Mouse (Mus musculus) embryonic facial prominence, embryonic 12.5 days (tissue): ENCODE data around the gene Chmp6. TPM values are rescaled to one million over a fixed set of nuclear protein-coding genes. Genes with fewer than 3 reads are reported as not detected.

Experiments
- ATAC-seq: fragments of 200-750 bp; cut with Nextera tagmentation; 2 replicates; pipeline ENCODE4 v1.8.0; 2017; ENCODE audit not compliant: insufficient number of reproducible peaks, insufficient read depth, low FRiP score, low TSS enrichment
- H3K27ac ChIP-seq: fragments of 300-500 bp; sonication (generic); 2 replicates; pipeline ENCODE4 v1.5.1; 2016; ENCODE audit warnings: mild to moderate bottlenecking
- H3K27me3 ChIP-seq: fragments of 300-500 bp; sonication (generic); 2 replicates; pipeline ENCODE4 v1.6.1; 2016; ENCODE audit warnings: mild to moderate bottlenecking, moderate library complexity
- H3K36me3 ChIP-seq: fragments of 300-500 bp; sonication (generic); 2 replicates; pipeline ENCODE4 v1.6.1; 2016; ENCODE audit warnings: mild to moderate bottlenecking
- H3K4me1 ChIP-seq: fragments of 300-500 bp; sonication (generic); 2 replicates; pipeline ENCODE4 v1.6.1; 2016
- H3K4me2 ChIP-seq: fragments of 300-500 bp; sonication (generic); replicated peaks from 2 replicates; pipeline ENCODE4 v1.6.1; 2016; ENCODE audit warnings: mild to moderate bottlenecking, moderate library complexity
- H3K4me3 ChIP-seq: fragments of 300-500 bp; sonication (generic); 2 replicates; pipeline ENCODE4 v1.5.1; 2016; ENCODE audit warnings: mild to moderate bottlenecking
- H3K9ac ChIP-seq: fragments of 300-500 bp; sonication (generic); 2 replicates; pipeline ENCODE4 v1.6.1; 2016; ENCODE audit warnings: mild to moderate bottlenecking, moderate library complexity
- H3K9me3 ChIP-seq: fragments of 300-500 bp; sonication (generic); 2 replicates; pipeline ENCODE4 v1.6.1; 2016; ENCODE audit warnings: mild to moderate bottlenecking, moderate library complexity
- WGBS: fragments of 180-500 bp; shearing (Covaris S2); methylation state at CpG from one replicate; pipeline ENCODE4 v1.1.7; 2016; 5-methylcytosine and 5-hydroxymethylcytosine counted together
- polyA plus RNA-seq: library from polyadenylated mRNA; unstranded; fragments of >200 nt; fragmentation: Nextera tagmentation; extraction: Ambion mirVana; gene quantifications from 2 replicates; pipeline ENCODE4 v1.2.1, GENCODE M21; 2016

Gene Chmp6
- polyA plus RNA-seq, 1 experiment from 2014 or later = 110 TPM

DNA sequence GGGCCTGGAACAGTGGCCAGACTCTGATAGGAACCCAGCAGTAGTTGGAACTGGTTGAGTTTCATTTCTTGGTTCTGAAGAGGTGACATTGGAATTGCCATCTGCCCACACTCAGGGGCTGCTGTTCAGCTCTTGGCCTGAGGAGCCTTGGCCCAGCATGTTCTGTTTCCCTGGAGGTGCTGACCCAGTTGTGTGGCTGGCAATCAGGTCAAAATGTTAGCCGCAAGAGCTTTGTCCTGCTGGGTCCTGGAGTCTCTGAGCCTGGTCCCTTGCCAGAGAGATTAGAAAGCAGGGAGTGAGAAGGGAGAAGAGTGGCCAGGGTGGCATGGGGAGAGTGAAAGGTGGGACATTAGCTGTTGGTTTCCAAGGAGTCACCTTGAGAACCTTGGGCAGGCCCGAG, 35.6 kb downstream of the Chmp6 start:
- H3K4me1 ChIP-seq = peaks cover 29% of the 10 kb centered on the region
- H3K27ac ChIP-seq = no peak overlapping the region
- H3K9ac ChIP-seq = no peak overlapping the region
- no peaks in the 10 kb centered on the region for H3K36me3 ChIP-seq
- H3K4me2 ChIP-seq = no peak overlapping the region
- WGBS = 87% methylated on average over 2 of the region's 2 CpGs
- no peaks in the 10 kb centered on the region for H3K9me3 ChIP-seq
- no peak for ATAC-seq
- H3K4me3 ChIP-seq = no peak overlapping the region
- H3K27me3 ChIP-seq = no peaks in the 10 kb centered on the region

DNA sequence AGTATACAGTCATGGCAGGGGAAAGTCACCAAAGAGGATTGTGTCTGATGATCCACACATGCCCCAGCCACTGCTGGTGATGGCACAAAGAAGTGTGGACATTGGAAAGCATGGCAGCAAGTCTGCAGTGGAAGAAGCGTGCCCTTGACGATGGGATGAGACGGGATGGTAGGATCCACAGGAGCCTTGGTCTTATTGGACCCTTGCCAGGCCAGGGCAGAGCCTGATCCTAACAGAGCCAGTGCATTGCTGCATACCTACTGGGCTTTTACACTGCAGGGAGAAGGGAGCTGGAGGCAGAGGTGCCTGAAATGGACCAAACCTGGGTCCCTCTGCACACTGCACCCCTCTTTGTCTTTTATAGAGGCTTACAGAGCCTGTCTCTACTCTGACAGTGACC, 37.3 kb downstream of the Chmp6 start:
- H3K27me3 ChIP-seq = no peaks in the 10 kb centered on the region
- H3K9ac ChIP-seq = no peak overlapping the region
- no peak overlapping the region for H3K4me3 ChIP-seq
- peaks cover 20% of the 10 kb centered on the region; the same call in 1 of the 2 replicates for H3K4me1 ChIP-seq
- no peaks in the 10 kb centered on the region for H3K9me3 ChIP-seq
- no peak overlapping the region for H3K27ac ChIP-seq
- 96% methylated on average over 3 of the region's 3 CpGs for WGBS
- H3K36me3 ChIP-seq = no peaks in the 10 kb centered on the region
- no peak for ATAC-seq
- H3K4me2 ChIP-seq = no peak overlapping the region

GRCm38 (mm10) chr11:119951326-119951725, 38.1 kb downstream of the Chmp6 start:
- 82% methylated on average over 6 of the region's 6 CpGs for WGBS
- no peaks in the 10 kb centered on the region for H3K36me3 ChIP-seq
- H3K9me3 ChIP-seq = no peaks in the 10 kb centered on the region
- H3K27me3 ChIP-seq = no peaks in the 10 kb centered on the region
- H3K4me3 ChIP-seq = no peak overlapping the region
- no peak for ATAC-seq
- no peak overlapping the region for H3K4me2 ChIP-seq
- peaks cover 20% of the 10 kb centered on the region; the same call in 1 of the 2 replicates for H3K4me1 ChIP-seq
- no peak overlapping the region for H3K9ac ChIP-seq
- H3K27ac ChIP-seq = no peak overlapping the region

DNA sequence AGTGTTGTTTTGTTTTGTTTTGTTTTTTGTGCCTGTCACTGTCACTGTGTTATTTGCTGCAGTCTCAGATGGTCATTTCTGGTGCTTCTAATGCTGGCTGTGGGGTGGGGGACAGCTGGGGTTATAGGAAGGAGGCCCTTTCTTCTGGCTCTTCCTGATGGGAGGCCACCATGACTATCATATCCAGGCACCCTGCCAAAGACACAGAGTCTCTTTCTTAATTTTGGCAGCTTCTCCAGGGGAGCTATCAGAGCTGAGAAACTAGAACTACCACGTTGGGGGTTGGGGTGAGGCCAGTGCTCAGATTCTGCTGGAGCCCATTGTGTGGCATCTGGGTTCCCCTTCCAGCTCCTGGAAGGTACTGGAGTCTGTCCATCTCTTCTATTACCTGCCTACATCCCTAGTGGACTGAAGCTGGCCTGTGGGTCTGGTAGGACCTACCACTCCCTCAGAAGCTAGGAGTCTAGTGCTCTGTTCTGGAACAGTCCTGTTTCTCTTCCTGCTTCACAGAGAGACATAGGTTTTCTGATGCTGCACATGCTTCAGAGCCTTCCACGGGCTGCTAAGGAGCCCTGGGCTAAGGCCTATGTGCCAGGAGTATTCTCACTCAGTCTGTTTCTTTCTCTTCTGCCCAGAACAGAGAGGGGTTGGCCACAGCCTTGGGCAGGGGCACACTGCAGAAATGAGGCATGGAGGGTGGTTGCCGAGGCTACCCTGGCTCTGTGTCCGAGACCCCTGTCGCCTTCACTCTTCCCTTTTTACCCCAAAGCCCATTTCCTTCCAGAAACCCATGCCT, 39.4 kb downstream of the Chmp6 start:
- H3K27ac ChIP-seq = 0 out of 2 replicates have a peak overlapping the region, but pooled peaks have one; percentile 17
- 67% methylated on average over 5 of the region's 5 CpGs for WGBS
- H3K9ac ChIP-seq = no peak overlapping the region
- H3K9me3 ChIP-seq = no peaks in the 10 kb centered on the region
- no peak overlapping the region for H3K4me3 ChIP-seq
- H3K36me3 ChIP-seq = no peaks in the 10 kb centered on the region
- H3K27me3 ChIP-seq = no peaks in the 10 kb centered on the region
- H3K4me2 ChIP-seq = no peak overlapping the region
- no peak for ATAC-seq
- peaks cover 20% of the 10 kb centered on the region; the same call in 1 of the 2 replicates for H3K4me1 ChIP-seq

DNA sequence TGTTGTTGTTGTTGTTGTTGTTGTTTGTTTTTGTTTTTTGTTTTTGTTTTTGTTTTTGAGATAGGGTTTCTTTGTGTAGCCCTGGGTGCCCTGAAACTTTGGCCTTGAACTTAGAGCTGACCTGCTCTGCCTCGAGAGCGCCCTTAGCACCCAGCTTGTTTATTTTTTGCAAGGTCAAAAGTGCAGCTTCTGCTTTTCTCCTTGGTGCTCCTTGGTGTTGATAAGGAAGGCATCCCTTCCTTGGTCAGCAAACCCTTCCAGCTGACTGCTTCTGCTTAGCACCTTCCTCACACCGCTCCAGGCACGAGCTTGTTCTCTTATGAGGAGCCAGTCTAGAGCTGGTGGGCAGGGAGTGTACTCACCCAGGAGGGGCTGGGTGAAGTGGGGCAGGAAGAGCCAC, 41.0 kb downstream of the Chmp6 start:
- Histone ChIP-seq H3K4me3 (no peak overlapping the region), H3K9ac (no peak overlapping the region), H3K4me2 (no peak overlapping the region), H3K4me1 (peaks cover 11% of the 10 kb centered on the region; the same call in 1 of the 2 replicates), H3K36me3 (no peaks in the 10 kb centered on the region), H3K27ac (no peak overlapping the region), H3K9me3 (no peaks in the 10 kb centered on the region), H3K27me3 (no peaks in the 10 kb centered on the region)
- WGBS = 79% methylated on average over 4 of the region's 4 CpGs
- ATAC-seq = no peak

- Histone ChIP-seq H3K27me3 (no peaks in the 10 kb centered on the region), H3K27ac (no peak overlapping the region), H3K4me3 (no peak overlapping the region), H3K36me3 (no peaks in the 10 kb centered on the region), H3K4me2 (no peak overlapping the region), H3K4me1 (peaks cover 11% of the 10 kb centered on the region; the same call in 1 of the 2 replicates), H3K9me3 (no peaks in the 10 kb centered on the region), H3K9ac (no peak overlapping the region)
- WGBS = 67% methylated on average over 2 of the region's 2 CpGs
- ATAC-seq = no peak
Measured at GRCm38 (mm10) chr11:119954749-119955337, 41.6 kb downstream of the Chmp6 start.

DNA sequence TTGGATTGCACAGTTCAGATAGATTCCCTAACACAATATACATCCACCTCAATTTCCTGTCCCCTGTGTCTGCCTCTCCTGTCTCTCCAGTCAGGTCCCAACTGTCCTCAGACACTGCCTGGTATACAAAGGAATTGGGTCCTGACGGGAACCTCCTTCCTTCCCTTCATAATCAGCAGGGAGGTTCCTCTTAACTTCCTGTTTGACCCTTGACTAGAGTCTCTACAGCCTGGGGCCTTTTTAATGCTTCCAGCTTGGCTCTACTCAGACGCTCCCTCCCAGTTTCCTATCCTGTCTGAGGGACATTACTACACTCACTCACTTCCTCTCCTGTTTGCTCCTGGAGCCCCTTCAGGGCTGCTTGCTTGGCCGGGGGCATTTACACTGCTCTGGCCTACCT, 42.2 kb downstream of the Chmp6 start:
- no peak overlapping the region for H3K27ac ChIP-seq
- H3K9me3 ChIP-seq = no peaks in the 10 kb centered on the region
- H3K4me2 ChIP-seq = no peak overlapping the region
- H3K4me1 ChIP-seq = peaks cover 11% of the 10 kb centered on the region; the same call in 1 of the 2 replicates
- H3K9ac ChIP-seq = no peak overlapping the region
- no peak overlapping the region for H3K4me3 ChIP-seq
- ATAC-seq = no peak
- no peaks in the 10 kb centered on the region for H3K27me3 ChIP-seq
- no peaks in the 10 kb centered on the region for H3K36me3 ChIP-seq
- 40% methylated on average over 3 of the region's 3 CpGs for WGBS

GRCm38 (mm10) chr11:119956590-119956989, 43.3 kb downstream of the Chmp6 start:
- no peaks in the 10 kb centered on the region for H3K27me3 ChIP-seq
- H3K9me3 ChIP-seq = no peaks in the 10 kb centered on the region
- H3K4me2 ChIP-seq = no peak overlapping the region
- no peak for ATAC-seq
- no peak overlapping the region for H3K4me3 ChIP-seq
- no peak overlapping the region for H3K9ac ChIP-seq
- H3K36me3 ChIP-seq = no peaks in the 10 kb centered on the region
- no peak overlapping the region for H3K27ac ChIP-seq
- WGBS = 72% methylated on average over 13 of the region's 13 CpGs
- H3K4me1 ChIP-seq = peaks cover 11% of the 10 kb centered on the region; the same call in 1 of the 2 replicates

- Histone ChIP-seq H3K4me1 (peaks cover 7% of the 10 kb centered on the region; the same call in 1 of the 2 replicates), H3K27me3 (no peaks in the 10 kb centered on the region), H3K4me2 (no peak overlapping the region), H3K9ac (no peak overlapping the region), H3K4me3 (no peak overlapping the region), H3K27ac (no peak overlapping the region), H3K36me3 (no peaks in the 10 kb centered on the region), H3K9me3 (no peaks in the 10 kb centered on the region)
- no peak for ATAC-seq
- WGBS = 91% methylated on average over 7 of the region's 7 CpGs
Measured at GRCm38 (mm10) chr11:119958856-119959255, 45.6 kb downstream of the Chmp6 start.

DNA sequence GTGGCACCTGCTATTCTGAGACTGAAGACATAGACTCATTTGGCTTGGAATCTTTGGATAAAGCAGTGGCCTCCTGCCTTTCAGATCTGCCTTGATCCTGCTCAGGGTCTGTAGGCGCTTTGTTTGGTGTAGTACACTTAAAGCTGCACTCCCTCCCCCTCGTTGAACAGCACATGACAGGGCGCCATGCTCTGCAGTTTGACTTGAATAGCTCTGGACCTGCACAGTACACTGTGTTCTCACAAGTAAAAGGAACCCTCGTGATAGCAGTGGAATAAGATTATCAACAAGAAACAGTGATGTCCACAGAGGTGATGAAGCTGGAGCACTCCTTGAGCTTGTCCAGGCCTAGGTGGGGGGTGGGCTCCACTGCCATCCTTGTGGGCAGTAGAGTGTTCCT, 46.5 kb downstream of the Chmp6 start:
- 80% methylated on average over 4 of the region's 4 CpGs for WGBS
- Histone ChIP-seq H3K4me3 (no peak overlapping the region), H3K9ac (no peak overlapping the region), H3K36me3 (no peaks in the 10 kb centered on the region), H3K4me2 (no peak overlapping the region), H3K27ac (no peak overlapping the region), H3K4me1 (peaks cover 4% of the 10 kb centered on the region; the same call in 1 of the 2 replicates), H3K27me3 (no peaks in the 10 kb centered on the region), H3K9me3 (no peaks in the 10 kb centered on the region)
- no peak for ATAC-seq

- H3K36me3 ChIP-seq = no peaks in the 10 kb centered on the region
- H3K4me2 ChIP-seq = no peak overlapping the region
- H3K9me3 ChIP-seq = no peaks in the 10 kb centered on the region
- H3K9ac ChIP-seq = no peak overlapping the region
- ATAC-seq = no peak
- no peak overlapping the region for H3K4me3 ChIP-seq
- 88% methylated on average over 6 of the region's 6 CpGs for WGBS
- no peaks in the 10 kb centered on the region for H3K4me1 ChIP-seq
- no peaks in the 10 kb centered on the region for H3K27me3 ChIP-seq
- H3K27ac ChIP-seq = no peak overlapping the region
Measured at GRCm38 (mm10) chr11:119960671-119961070, 47.4 kb downstream of the Chmp6 start.

GRCm38 (mm10) chr11:119961511-119961910, 48.3 kb downstream of the Chmp6 start:
- H3K9me3 ChIP-seq = no peaks in the 10 kb centered on the region
- no peaks in the 10 kb centered on the region for H3K4me1 ChIP-seq
- no peak overlapping the region for H3K4me2 ChIP-seq
- no peaks in the 10 kb centered on the region for H3K27me3 ChIP-seq
- no peak overlapping the region for H3K9ac ChIP-seq
- WGBS = 65% methylated on average over 3 of the region's 3 CpGs
- no peak overlapping the region for H3K4me3 ChIP-seq
- H3K27ac ChIP-seq = no peak overlapping the region
- no peak for ATAC-seq
- no peaks in the 10 kb centered on the region for H3K36me3 ChIP-seq
